Mouse (Mus musculus) intestine, embryonic 16.5 days (tissue): ENCODE results near the gene Neu2. TPM values are rescaled to one million over a fixed set of nuclear protein-coding genes. Genes with fewer than 3 reads are reported as not detected.

ENCODE experiments used
- ATAC-seq: fragments of 200-750 bp; cut with Nextera tagmentation; 2 replicates; pipeline ENCODE4 v1.8.0; 2017; ENCODE audit warnings: moderate TSS enrichment, moderate library complexity
- H3K27ac ChIP-seq: fragments of 300-500 bp; sonication (generic); 2 replicates; pipeline ENCODE4 v1.5.1; 2014; ENCODE audit warnings: mild to moderate bottlenecking, low read length
- H3K27me3 ChIP-seq: fragments of 300-500 bp; sonication (generic); replicated peaks from 2 replicates; pipeline ENCODE4 v1.6.1; 2014; ENCODE audit warnings: low read length, control low read depth, mixed read lengths; ENCODE audit not compliant: control insufficient read depth, insufficient read depth
- H3K36me3 ChIP-seq: fragments of 300-500 bp; sonication (generic); 2 replicates; pipeline ENCODE4 v1.6.1; 2014; ENCODE audit warnings: low read length, control low read depth; ENCODE audit not compliant: control insufficient read depth, insufficient read depth
- H3K4me1 ChIP-seq: fragments of 300-500 bp; sonication (generic); 2 replicates; pipeline ENCODE4 v1.6.1; 2014; ENCODE audit warnings: low read length, control low read depth, mixed read lengths; ENCODE audit not compliant: control insufficient read depth, insufficient read depth
- H3K4me2 ChIP-seq: fragments of 300-500 bp; sonication (generic); 2 replicates; pipeline ENCODE4 v1.6.1; 2014; ENCODE audit warnings: low read depth, low read length, control low read depth
- H3K4me3 ChIP-seq: fragments of 300-500 bp; sonication (generic); 2 replicates; pipeline ENCODE4 v1.5.1; 2014; ENCODE audit warnings: mild to moderate bottlenecking, low read length
- H3K9ac ChIP-seq: fragments of 300-500 bp; sonication (generic); 2 replicates; pipeline ENCODE4 v1.6.1; 2014; ENCODE audit warnings: low read depth, low read length
- H3K9me3 ChIP-seq: fragments of 300-500 bp; sonication (generic); 2 replicates; pipeline ENCODE4 v1.6.1; 2016; ENCODE audit warnings: low read length, control low read depth; ENCODE audit not compliant: control insufficient read depth
- WGBS: fragments of 180-500 bp; shearing (Covaris S2); extraction: QIAGEN DNeasy Blood & Tissue Kit; methylation state at CpG from one replicate; pipeline ENCODE4 v1.1.7; 2014; 5-methylcytosine and 5-hydroxymethylcytosine counted together
- polyA plus RNA-seq: library from polyadenylated mRNA; unstranded; fragments of >200 nt; fragmentation: Nextera tagmentation; extraction: Ambion mirVana; gene quantifications from 2 replicates; pipeline ENCODE4 v1.2.1, GENCODE M21; 2015

Gene Neu2
- polyA plus RNA-seq, 1 experiment from 2014 or later, result 4.5 TPM

GRCm38 (mm10) chr1:87492285-87492684, 17.4 kb upstream of the Neu2 start:
- H3K27ac ChIP-seq, result no peak overlapping the region
- no peaks in the 10 kb centered on the region for H3K36me3 ChIP-seq
- no peak overlapping the region for H3K4me3 ChIP-seq
- ATAC-seq, result no peak
- no peaks in the 10 kb centered on the region for H3K27me3 ChIP-seq
- H3K4me2 ChIP-seq, result no peak overlapping the region
- no peaks in the 10 kb centered on the region for H3K4me1 ChIP-seq
- 76% methylated on average over 3 of the region's 3 CpGs for WGBS
- no peak overlapping the region for H3K9ac ChIP-seq
- no peaks in the 10 kb centered on the region for H3K9me3 ChIP-seq

GRCm38 (mm10) chr1:87493542-87493941, 16.1 kb upstream of the Neu2 start:
- Histone ChIP-seq H3K36me3 (no peaks in the 10 kb centered on the region), H3K27ac (no peak overlapping the region), H3K4me3 (no peak overlapping the region), H3K4me2 (no peak overlapping the region), H3K9me3 (no peaks in the 10 kb centered on the region), H3K27me3 (no peaks in the 10 kb centered on the region), H3K4me1 (no peaks in the 10 kb centered on the region), H3K9ac (no peak overlapping the region)
- ATAC-seq, result no peak
- WGBS, result 73% methylated on average over 4 of the region's 4 CpGs

GRCm38 (mm10) chr1:87505524-87505923, 4.2 kb upstream of the Neu2 start:
- no peak for ATAC-seq
- H3K4me1 ChIP-seq, result peaks cover 9% of the 10 kb centered on the region
- no peak overlapping the region for H3K9ac ChIP-seq
- WGBS, result 91% methylated on average over 4 of the region's 4 CpGs
- H3K9me3 ChIP-seq, result no peaks in the 10 kb centered on the region
- H3K36me3 ChIP-seq, result no peaks in the 10 kb centered on the region
- no peak overlapping the region for H3K4me3 ChIP-seq
- peaks cover 16% of the 10 kb centered on the region for H3K27me3 ChIP-seq
- H3K27ac ChIP-seq, result no peak overlapping the region
- no peak overlapping the region for H3K4me2 ChIP-seq

- no peak overlapping the region for H3K9ac ChIP-seq
- no peak overlapping the region for H3K27ac ChIP-seq
- 65% methylated on average over 6 of the region's 6 CpGs for WGBS
- H3K4me2 ChIP-seq, result no peak overlapping the region
- peaks cover 16% of the 10 kb centered on the region for H3K27me3 ChIP-seq
- no peak overlapping the region for H3K4me3 ChIP-seq
- no peaks in the 10 kb centered on the region for H3K36me3 ChIP-seq
- H3K9me3 ChIP-seq, result 0 out of 2 replicates have a peak, but pooled peaks cover under 1% of the 10 kb centered on the region
- peaks cover 9% of the 10 kb centered on the region for H3K4me1 ChIP-seq
- ATAC-seq, result no peak
Observed at GRCm38 (mm10) chr1:87507857-87508256, 1.8 kb upstream of the Neu2 start.

GRCm38 (mm10) chr1:87508591-87509560, 813 bp upstream of the Neu2 start:
- Histone ChIP-seq H3K9ac (peak overlapping the region; percentile 74), H3K36me3 (no peaks in the 10 kb centered on the region), H3K4me2 (peak overlapping the region; percentile 100), H3K4me1 (peaks cover 9% of the 10 kb centered on the region), H3K4me3 (peak overlapping the region; percentile 75), H3K27ac (no peak overlapping the region), H3K9me3 (0 out of 2 replicates have a peak, but pooled peaks cover 4% of the 10 kb centered on the region), H3K27me3 (peaks cover 16% of the 10 kb centered on the region)
- 25% methylated on average over 26 of the region's 26 CpGs for WGBS
- peak; percentile 7; the same call in 1 of the 2 replicates for ATAC-seq

- no peaks in the 10 kb centered on the region for H3K36me3 ChIP-seq
- H3K4me1 ChIP-seq, result peaks cover 9% of the 10 kb centered on the region
- peaks cover 16% of the 10 kb centered on the region for H3K27me3 ChIP-seq
- WGBS, result under 1% methylated on average over 38 of the region's 61 CpGs
- H3K9me3 ChIP-seq, result 0 out of 2 replicates have a peak, but pooled peaks cover 4% of the 10 kb centered on the region
- peak overlapping the region; percentile 75 for H3K4me3 ChIP-seq
- peak overlapping the region; percentile 74 for H3K9ac ChIP-seq
- H3K4me2 ChIP-seq, result peak overlapping the region; percentile 100
- ATAC-seq, result peak; percentile 87
- H3K27ac ChIP-seq, result no peak overlapping the region
Observed at GRCm38 (mm10) chr1:87510166-87510691, 540 bp downstream of the Neu2 start.

GRCm38 (mm10) chr1:87510845-87511244, 1.2 kb downstream of the Neu2 start:
- WGBS, result 20% methylated on average over 5 of the region's 5 CpGs
- Histone ChIP-seq H3K27me3 (peaks cover 16% of the 10 kb centered on the region), H3K4me3 (no peak overlapping the region), H3K27ac (no peak overlapping the region), H3K4me2 (no peak overlapping the region), H3K4me1 (peaks cover 9% of the 10 kb centered on the region), H3K36me3 (no peaks in the 10 kb centered on the region), H3K9me3 (0 out of 2 replicates have a peak, but pooled peaks cover 4% of the 10 kb centered on the region), H3K9ac (no peak overlapping the region)
- ATAC-seq, result no peak

GRCm38 (mm10) chr1:87520467-87520866, 10.8 kb downstream of the Neu2 start:
- Histone ChIP-seq H3K27ac (no peak overlapping the region), H3K9me3 (no peaks in the 10 kb centered on the region), H3K4me1 (no peaks in the 10 kb centered on the region), H3K4me3 (no peak overlapping the region), H3K36me3 (no peaks in the 10 kb centered on the region), H3K9ac (no peak overlapping the region), H3K27me3 (no peaks in the 10 kb centered on the region), H3K4me2 (no peak overlapping the region)
- ATAC-seq, result no peak

- no peaks in the 10 kb centered on the region for H3K36me3 ChIP-seq
- H3K4me3 ChIP-seq, result no peak overlapping the region
- ATAC-seq, result no peak
- H3K9me3 ChIP-seq, result no peaks in the 10 kb centered on the region
- no peaks in the 10 kb centered on the region for H3K27me3 ChIP-seq
- no peak overlapping the region for H3K4me2 ChIP-seq
- H3K27ac ChIP-seq, result no peak overlapping the region
- no peak overlapping the region for H3K9ac ChIP-seq
- WGBS, result 50% methylated on average over 1 of the region's 1 CpGs
- H3K4me1 ChIP-seq, result no peaks in the 10 kb centered on the region
Observed at GRCm38 (mm10) chr1:87521523-87521922, 11.8 kb downstream of the Neu2 start.
